Mouse (Mus musculus): ENCODE results near the gene Fam3b. TPM values are rescaled to one million over a fixed set of nuclear protein-coding genes. Genes with fewer than 3 reads are reported as not detected.
A peak's percentile ranks its signal among the peaks of the same experiment; 100 is the strongest.

Fam3b gene
- 64.5 and 78.2 TPM in 2 replicates for polyA plus RNA-seq (2012; rRNA removed)

DNA sequence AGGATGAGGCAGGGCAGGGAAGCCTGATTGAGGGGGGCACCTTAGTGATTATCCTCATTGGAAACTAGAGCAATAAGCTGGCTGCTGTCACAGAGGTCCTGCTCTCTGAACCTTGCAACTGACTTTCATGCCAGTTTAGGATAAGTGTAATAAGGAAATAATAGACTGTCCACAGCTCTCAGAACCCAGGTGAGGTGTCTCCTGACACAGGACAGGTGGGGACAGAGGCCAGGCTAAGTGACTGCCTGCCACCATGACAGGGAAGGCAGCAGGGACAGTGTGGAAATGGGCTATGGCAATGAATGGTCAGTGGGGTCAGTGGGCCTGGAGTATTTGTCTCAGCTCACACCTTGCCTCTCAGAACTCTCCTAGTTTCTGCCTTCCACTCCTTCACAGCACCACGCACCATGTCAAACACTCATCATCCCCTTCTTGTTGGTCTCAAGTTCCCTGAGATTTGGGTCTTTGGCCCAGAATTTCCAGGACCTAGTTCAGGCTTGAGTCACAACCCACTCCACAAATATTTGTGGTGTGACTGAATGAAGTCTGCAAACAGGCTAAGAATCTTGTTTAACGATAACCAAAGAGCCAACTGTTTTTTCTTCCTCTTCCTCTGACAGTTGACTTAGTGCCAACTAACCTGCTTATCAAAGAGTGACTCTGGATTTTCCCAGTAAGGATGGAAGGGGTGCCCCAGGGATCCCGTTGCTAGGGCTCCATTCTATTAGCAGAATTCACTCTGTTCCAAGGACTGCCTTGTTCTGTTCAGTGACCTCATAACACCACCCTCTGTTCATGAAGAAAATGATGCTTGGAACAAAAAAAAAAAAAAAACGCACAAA, at the start of gene Fam3b:
TSS of gene Fam3b (minus strand) at position 718 of the 842 bp plus-strand sequence.
- Histone ChIP-seq H3K27ac (ENCODE audit: insufficient read depth, low read depth, low read length) (peak within 1 kb of the TSS; percentile 85), H3K36me3 (ENCODE audit: control insufficient read depth, insufficient read depth, low read length) (no peaks in the 10 kb centered on the region), H3K27me3 (ENCODE audit: control insufficient read depth, insufficient read depth, low read length) (no peaks in the 10 kb centered on the region), H3K4me3 (ENCODE audit: low read depth, low read length) (no peak within 1 kb of the TSS), H3K4me1 (ENCODE audit: control insufficient read depth, insufficient read depth, insufficient read length, low read length) (peaks cover 38% of the 10 kb centered on the region)
- 30% methylated on average over 4 of the region's 4 CpGs for WGBS
- TF ChIP-seq POLR2A (IDR thresholded peaks at IDR 0.05; ENCODE audit: low read depth, low read length) (no peak), CTCF (IDR thresholded peaks at IDR 0.05; ENCODE audit: extremely low read depth, insufficient read length, insufficient replicate concordance, low read depth, low read length) (no peak)

DNA sequence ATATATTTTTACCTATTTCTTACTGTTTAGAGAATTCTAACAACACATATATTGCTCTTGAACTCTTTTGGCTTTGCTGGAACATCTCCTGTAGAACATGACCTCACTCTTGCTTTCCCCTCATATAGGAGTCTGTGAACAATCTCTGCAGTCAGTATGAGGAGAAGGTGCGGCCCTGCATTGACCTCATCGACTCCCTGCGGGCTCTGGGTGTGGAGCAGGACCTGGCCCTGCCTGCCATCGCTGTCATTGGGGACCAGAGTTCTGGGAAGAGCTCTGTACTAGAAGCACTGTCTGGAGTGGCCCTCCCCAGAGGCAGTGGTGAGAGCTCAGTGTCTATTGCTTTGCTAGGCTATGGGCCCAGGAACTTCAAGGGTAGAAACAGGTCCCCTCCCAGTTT, 29.7 kb upstream of the Fam3b start:
- WGBS = 55% methylated on average over 4 of the region's 4 CpGs
- Histone ChIP-seq H3K36me3 (ENCODE audit: control insufficient read depth, insufficient read depth, low read length) (peaks cover 28% of the 10 kb centered on the region), H3K4me3 (ENCODE audit: low read depth, low read length) (no peak overlapping the region), H3K27me3 (ENCODE audit: control insufficient read depth, insufficient read depth, low read length) (no peaks in the 10 kb centered on the region), H3K27ac (ENCODE audit: insufficient read depth, low read depth, low read length) (no peak overlapping the region), H3K4me1 (ENCODE audit: control insufficient read depth, insufficient read depth, insufficient read length, low read length) (0 out of 2 replicates have a peak, but pooled peaks cover 3% of the 10 kb centered on the region)
- TF ChIP-seq POLR2A (IDR thresholded peaks at IDR 0.05; ENCODE audit: low read depth, low read length) (no peak), CTCF (IDR thresholded peaks at IDR 0.05; ENCODE audit: extremely low read depth, insufficient read length, insufficient replicate concordance, low read depth, low read length) (no peak)

GRCm38 (mm10) chr16:97536859-97537258, 22.2 kb upstream of the Fam3b start:
- no peaks in the 10 kb centered on the region for H3K27me3 ChIP-seq (ENCODE audit: control insufficient read depth, insufficient read depth, low read length)
- H3K36me3 ChIP-seq (ENCODE audit: control insufficient read depth, insufficient read depth, low read length) = peaks cover 6% of the 10 kb centered on the region
- 8% methylated on average over 1 of the region's 1 CpGs for WGBS
- H3K4me1 ChIP-seq (ENCODE audit: control insufficient read depth, insufficient read depth, insufficient read length, low read length) = peaks cover 30% of the 10 kb centered on the region; the same call in 1 of the 2 replicates
- peak overlapping the region; percentile 94; the same call in 1 of the 2 replicates for H3K27ac ChIP-seq (ENCODE audit: insufficient read depth, low read depth, low read length)
- TF ChIP-seq POLR2A (IDR thresholded peaks at IDR 0.05; ENCODE audit: low read depth, low read length) (no peak), CTCF (IDR thresholded peaks at IDR 0.05; ENCODE audit: extremely low read depth, insufficient read length, insufficient replicate concordance, low read depth, low read length) (no peak; the same call in 1 of the 2 replicates)
- H3K4me3 ChIP-seq (ENCODE audit: low read depth, low read length) = peak overlapping the region; percentile 43

DNA sequence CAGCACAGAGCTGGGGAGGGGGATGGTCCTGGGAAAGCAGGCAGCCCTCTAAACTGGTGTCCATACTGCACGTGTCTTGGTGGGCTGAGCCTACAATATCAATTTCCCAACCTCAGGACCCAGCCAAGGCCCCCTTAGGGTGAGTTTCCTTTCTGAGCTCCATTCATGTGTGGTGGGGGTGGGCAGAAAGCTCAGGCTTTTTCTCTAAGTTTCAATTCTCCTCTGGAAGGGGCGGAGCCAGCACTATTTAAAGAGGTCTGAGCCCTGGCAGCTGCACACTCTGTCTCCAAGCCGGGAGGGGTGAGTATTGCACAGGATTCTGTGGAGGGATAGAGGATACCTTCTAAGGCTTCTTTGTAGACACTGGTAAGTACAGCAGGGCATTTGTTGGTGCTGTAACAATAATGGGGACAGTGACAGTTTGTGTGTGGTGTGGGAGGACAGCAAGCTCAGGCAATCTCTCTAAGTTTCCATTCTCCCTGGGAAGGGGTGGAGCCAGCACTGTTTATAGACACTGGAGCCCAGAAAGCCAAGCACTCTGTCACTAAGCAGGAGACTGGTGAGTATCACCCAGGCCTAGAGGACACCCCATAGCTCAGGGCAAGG, 21.3 kb upstream of the Fam3b start:
- peak overlapping the region; percentile 43 for H3K4me3 ChIP-seq (ENCODE audit: low read depth, low read length)
- H3K4me1 ChIP-seq (ENCODE audit: control insufficient read depth, insufficient read depth, insufficient read length, low read length) = peaks cover 30% of the 10 kb centered on the region; the same call in 1 of the 2 replicates
- TF ChIP-seq CTCF (IDR thresholded peaks at IDR 0.05; ENCODE audit: extremely low read depth, insufficient read length, insufficient replicate concordance, low read depth, low read length) (no peak), POLR2A (IDR thresholded peaks at IDR 0.05; ENCODE audit: low read depth, low read length) (peak; percentile 43; the same call in 1 of the 2 replicates)
- H3K36me3 ChIP-seq (ENCODE audit: control insufficient read depth, insufficient read depth, low read length) = peaks cover 6% of the 10 kb centered on the region
- WGBS = 14% methylated on average over 3 of the region's 3 CpGs
- H3K27me3 ChIP-seq (ENCODE audit: control insufficient read depth, insufficient read depth, low read length) = no peaks in the 10 kb centered on the region
- peak overlapping the region; percentile 94 for H3K27ac ChIP-seq (ENCODE audit: insufficient read depth, low read depth, low read length)

GRCm38 (mm10) chr16:97534876-97535461, 20.4 kb upstream of the Fam3b start:
- TF ChIP-seq POLR2A (IDR thresholded peaks at IDR 0.05; ENCODE audit: low read depth, low read length) = peak; percentile 75
- no peak for TF ChIP-seq CTCF (IDR thresholded peaks at IDR 0.05; ENCODE audit: extremely low read depth, insufficient read length, insufficient replicate concordance, low read depth, low read length)
- H3K4me1 ChIP-seq (ENCODE audit: control insufficient read depth, insufficient read depth, insufficient read length, low read length) = peaks cover 30% of the 10 kb centered on the region; the same call in 1 of the 2 replicates
- H3K4me3 ChIP-seq (ENCODE audit: low read depth, low read length) = peak overlapping the region; percentile 46
- peaks cover 3% of the 10 kb centered on the region for H3K36me3 ChIP-seq (ENCODE audit: control insufficient read depth, insufficient read depth, low read length)
- under 1% methylated on average over 5 of the region's 5 CpGs for WGBS
- H3K27ac ChIP-seq (ENCODE audit: insufficient read depth, low read depth, low read length) = peak overlapping the region; percentile 94
- no peaks in the 10 kb centered on the region for H3K27me3 ChIP-seq (ENCODE audit: control insufficient read depth, insufficient read depth, low read length)

DNA sequence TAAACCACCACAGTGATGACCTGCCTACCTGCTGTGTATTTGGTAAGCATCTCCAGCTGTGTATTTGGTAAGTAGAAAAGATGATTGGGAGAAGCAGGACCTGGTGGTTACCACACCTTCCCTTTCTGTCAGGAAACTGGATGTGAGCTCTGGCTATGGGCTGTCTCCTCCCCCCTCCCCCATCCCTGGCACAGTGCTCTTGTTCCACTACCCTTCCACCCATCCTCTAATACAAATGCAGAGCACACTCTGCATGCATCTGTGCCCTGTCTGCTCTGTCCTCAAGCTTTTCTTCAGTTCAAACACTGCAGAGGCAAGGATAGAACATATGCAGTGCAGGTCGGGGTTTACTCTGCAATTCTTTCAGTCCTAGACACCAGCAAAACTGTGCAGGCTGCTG, 19.8 kb upstream of the Fam3b start:
- WGBS = 5% methylated on average over 1 of the region's 1 CpGs
- H3K27me3 ChIP-seq (ENCODE audit: control insufficient read depth, insufficient read depth, low read length) = no peaks in the 10 kb centered on the region
- H3K4me1 ChIP-seq (ENCODE audit: control insufficient read depth, insufficient read depth, insufficient read length, low read length) = peaks cover 30% of the 10 kb centered on the region; the same call in 1 of the 2 replicates
- TF ChIP-seq POLR2A (IDR thresholded peaks at IDR 0.05; ENCODE audit: low read depth, low read length) = no peak
- TF ChIP-seq CTCF (IDR thresholded peaks at IDR 0.05; ENCODE audit: extremely low read depth, insufficient read length, insufficient replicate concordance, low read depth, low read length) = no peak
- peak overlapping the region; percentile 94 for H3K27ac ChIP-seq (ENCODE audit: insufficient read depth, low read depth, low read length)
- H3K4me3 ChIP-seq (ENCODE audit: low read depth, low read length) = peak overlapping the region; percentile 46
- peaks cover 3% of the 10 kb centered on the region; the same call in 1 of the 2 replicates for H3K36me3 ChIP-seq (ENCODE audit: control insufficient read depth, insufficient read depth, low read length)
